ENCODE assay signal across 17 mouse cellular contexts in genomic region chr3:99663783-99664182, GRCm38 (mm10).
A peak's percentile ranks its signal among the peaks of the same experiment; 100 is the strongest.
DNase-seq lines count a peak whose midpoint lies in the region; ATAC-seq lines count a peak whose summit lies in the region.
"Had no signal": no experiment of that assay in that cellular context is flagged by ENCODE, and none has a peak within 500 bp of the region (broad histone marks: within the 10 kb centered on the region; RNA-seq: fewer than 3 reads in every experiment).

No protein-coding gene starts in this region.

- H3K36me3 ChIP-seq in kidney, embryonic 14.5 days (ENCODE audit: control insufficient read depth, insufficient read depth, low read length), result no peaks in the 10 kb centered on the region
- no peaks in the 10 kb centered on the region for H3K36me3 ChIP-seq in kidney, embryonic 15.5 days
- H3K36me3 ChIP-seq in lung, embryonic 15.5 days, result no peaks in the 10 kb centered on the region
- H3K36me3 ChIP-seq in limb, embryonic 10.5 days, result no peaks in the 10 kb centered on the region
- no peaks in the 10 kb centered on the region for H3K36me3 ChIP-seq in neural tube, embryonic 12.5 days
- H3K36me3 ChIP-seq in midbrain, embryonic 16.5 days (ENCODE audit: control insufficient read depth, insufficient read depth, low read length), result no peaks in the 10 kb centered on the region
- H3K36me3 ChIP-seq: heart, embryonic 10.5 days; hindbrain, embryonic 15.5 days; midbrain, embryonic 12.5 days; stomach, embryonic 15.5 days had no signal

- no peak overlapping the region for H3K4me2 ChIP-seq in kidney, embryonic 14.5 days (replicated peaks; ENCODE audit: low read depth, low read length)
- H3K4me2 ChIP-seq in kidney, embryonic 15.5 days, result no peak overlapping the region
- H3K4me2 ChIP-seq in lung, embryonic 15.5 days, result no peak overlapping the region
- no peak overlapping the region for H3K4me2 ChIP-seq in neural tube, embryonic 12.5 days (replicated peaks)
- H3K4me2 ChIP-seq in midbrain, embryonic 16.5 days (ENCODE audit: low read length), result no peak overlapping the region
- H3K4me2 ChIP-seq: forebrain, embryonic 13.5 days; hindbrain, embryonic 15.5 days; midbrain, embryonic 12.5 days; stomach, embryonic 15.5 days had no signal

- DNase-seq in lung, postnatal 36 days, result no peak
- DNase-seq in limb, embryonic 10.5 days (ENCODE audit: low spot score), result peak; percentile 85
- DNase-seq in frontal cortex, postnatal 14 days (ENCODE audit: low spot score in 2 of 2), result no peak
- DNase-seq: adrenal gland, postnatal 36 days; cerebellum, adult 9-11 months; thymus, postnatal 4 days had no signal

- 29% methylated on average over 6 of the region's 6 CpGs for WGBS in kidney, embryonic 14.5 days
- WGBS in kidney, embryonic 15.5 days, result 28% methylated on average over 6 of the region's 6 CpGs
- 48% methylated on average over 6 of the region's 6 CpGs for WGBS in lung, embryonic 15.5 days
- WGBS in limb, embryonic 10.5 days, result 15% methylated on average over 6 of the region's 6 CpGs
- WGBS in neural tube, embryonic 12.5 days, result 46% methylated on average over 6 of the region's 6 CpGs
- WGBS in midbrain, embryonic 16.5 days, result 89% methylated on average over 6 of the region's 6 CpGs

- ATAC-seq in kidney, embryonic 14.5 days (ENCODE audit: low FRiP score, low TSS enrichment), result peak; percentile 46; the same call in 1 of the 2 replicates
- no peak for ATAC-seq in kidney, embryonic 15.5 days (replicated peaks; ENCODE audit: low FRiP score)
- 0 out of 2 replicates have a peak, but pooled peaks have one; percentile 14 for ATAC-seq in lung, embryonic 15.5 days (ENCODE audit: borderline replicate concordance, extremely low read depth, low FRiP score, low TSS enrichment)
- ATAC-seq in neural tube, embryonic 12.5 days (ENCODE audit: low FRiP score, low read depth), result peak; percentile 45; the same call in 1 of the 2 replicates
- no peak for ATAC-seq in midbrain, embryonic 16.5 days
- ATAC-seq: forebrain, embryonic 13.5 days; intestine, postnatal 0 days had no signal

- no peak overlapping the region for H3K4me3 ChIP-seq in kidney, embryonic 14.5 days (ENCODE audit: low read length)
- H3K4me3 ChIP-seq in kidney, embryonic 15.5 days (replicated peaks), result no peak overlapping the region
- no peak overlapping the region for H3K4me3 ChIP-seq in lung, embryonic 15.5 days
- no peak overlapping the region for H3K4me3 ChIP-seq in limb, embryonic 10.5 days
- H3K4me3 ChIP-seq in neural tube, embryonic 12.5 days, result no peak overlapping the region
- no peak overlapping the region for H3K4me3 ChIP-seq in midbrain, embryonic 16.5 days (ENCODE audit: low read depth, low read length)
- H3K4me3 ChIP-seq: forebrain, embryonic 13.5 days; heart, embryonic 10.5 days; hindbrain, embryonic 15.5 days; midbrain, embryonic 12.5 days; stomach, embryonic 15.5 days had no signal

- no peaks in the 10 kb centered on the region for H3K9me3 ChIP-seq in kidney, embryonic 14.5 days (ENCODE audit: control insufficient read depth, low read length)
- H3K9me3 ChIP-seq in kidney, embryonic 15.5 days (replicated peaks), result no peaks in the 10 kb centered on the region
- H3K9me3 ChIP-seq in lung, embryonic 15.5 days, result no peaks in the 10 kb centered on the region
- no peaks in the 10 kb centered on the region for H3K9me3 ChIP-seq in limb, embryonic 10.5 days (replicated peaks)
- no peaks in the 10 kb centered on the region for H3K9me3 ChIP-seq in neural tube, embryonic 12.5 days
- no peaks in the 10 kb centered on the region for H3K9me3 ChIP-seq in midbrain, embryonic 16.5 days (replicated peaks; ENCODE audit: control insufficient read depth, low read length, poor library complexity, severe bottlenecking)
- H3K9me3 ChIP-seq: forebrain, embryonic 13.5 days; heart, embryonic 10.5 days; hindbrain, embryonic 15.5 days; midbrain, embryonic 12.5 days; stomach, embryonic 15.5 days had no signal

- no peaks in the 10 kb centered on the region for H3K27me3 ChIP-seq in kidney, embryonic 14.5 days (ENCODE audit: control insufficient read depth, insufficient read depth, low read length)
- no peaks in the 10 kb centered on the region for H3K27me3 ChIP-seq in kidney, embryonic 15.5 days
- no peaks in the 10 kb centered on the region for H3K27me3 ChIP-seq in lung, embryonic 15.5 days
- no peaks in the 10 kb centered on the region for H3K27me3 ChIP-seq in limb, embryonic 10.5 days (ENCODE audit: low read depth, poor library complexity, severe bottlenecking)
- H3K27me3 ChIP-seq in neural tube, embryonic 12.5 days (replicated peaks), result no peaks in the 10 kb centered on the region
- H3K27me3 ChIP-seq in midbrain, embryonic 16.5 days (ENCODE audit: control insufficient read depth, insufficient read depth, low read depth, low read length), result no peaks in the 10 kb centered on the region
- H3K27me3 ChIP-seq: forebrain, embryonic 13.5 days; hindbrain, embryonic 15.5 days; midbrain, embryonic 12.5 days; stomach, embryonic 15.5 days had no signal

- no peak overlapping the region for H3K9ac ChIP-seq in kidney, embryonic 14.5 days (ENCODE audit: low read depth, low read length)
- no peak overlapping the region for H3K9ac ChIP-seq in kidney, embryonic 15.5 days
- H3K9ac ChIP-seq in lung, embryonic 15.5 days, result no peak overlapping the region
- H3K9ac ChIP-seq in neural tube, embryonic 12.5 days, result no peak overlapping the region
- H3K9ac ChIP-seq in midbrain, embryonic 16.5 days (ENCODE audit: low read depth, low read length), result no peak overlapping the region
- H3K9ac ChIP-seq: forebrain, embryonic 13.5 days; hindbrain, embryonic 15.5 days; midbrain, embryonic 12.5 days; stomach, embryonic 15.5 days had no signal

- H3K27ac ChIP-seq in kidney, embryonic 14.5 days (ENCODE audit: low read depth, low read length), result no peak overlapping the region
- H3K27ac ChIP-seq in kidney, embryonic 15.5 days, result no peak overlapping the region
- H3K27ac ChIP-seq in lung, embryonic 15.5 days, result no peak overlapping the region
- H3K27ac ChIP-seq in limb, embryonic 10.5 days, result peak overlapping the region; percentile 85
- no peak overlapping the region for H3K27ac ChIP-seq in neural tube, embryonic 12.5 days
- H3K27ac ChIP-seq in midbrain, embryonic 16.5 days (ENCODE audit: low read length), result no peak overlapping the region
- H3K27ac ChIP-seq: forebrain, embryonic 13.5 days; heart, embryonic 10.5 days; hindbrain, embryonic 15.5 days; midbrain, embryonic 12.5 days; stomach, embryonic 15.5 days had no signal

- no peaks in the 10 kb centered on the region for H3K4me1 ChIP-seq in kidney, embryonic 14.5 days (ENCODE audit: control insufficient read depth, insufficient read depth, low read length)
- peaks cover 6% of the 10 kb centered on the region; the same call in 1 of the 2 replicates for H3K4me1 ChIP-seq in kidney, embryonic 15.5 days
- H3K4me1 ChIP-seq in lung, embryonic 15.5 days, result no peaks in the 10 kb centered on the region
- peaks cover 51% of the 10 kb centered on the region for H3K4me1 ChIP-seq in limb, embryonic 10.5 days
- peaks cover 9% of the 10 kb centered on the region; the same call in 1 of the 2 replicates for H3K4me1 ChIP-seq in neural tube, embryonic 12.5 days
- H3K4me1 ChIP-seq in midbrain, embryonic 16.5 days (ENCODE audit: control insufficient read depth, insufficient read depth, low read length), result no peaks in the 10 kb centered on the region
- H3K4me1 ChIP-seq: forebrain, embryonic 13.5 days; heart, embryonic 10.5 days; hindbrain, embryonic 15.5 days; midbrain, embryonic 12.5 days; stomach, embryonic 15.5 days had no signal

Comparison
In these comparisons a context has a peak if more than half of its experiments do, and no peak if none do; other contexts are left out.
1. ATAC-seq: peak in kidney, embryonic 14.5 days (single experiment), lung, embryonic 15.5 days (single experiment) and neural tube, embryonic 12.5 days (single experiment); none in kidney, embryonic 15.5 days (single experiment) and midbrain, embryonic 16.5 days (single experiment).